Mouse (Mus musculus): ENCODE results near the gene Sh3d21. TPM values are rescaled to one million over a fixed set of nuclear protein-coding genes. Genes with fewer than 3 reads are reported as not detected.

The Sh3d21 gene
- polyA plus RNA-seq, 1 experiment from 2014 or later: 1.5 TPM

- Histone ChIP-seq H3K4me2 (ENCODE audit: low read length) (peak overlapping the region; percentile 66), H3K4me1 (ENCODE audit: control insufficient read depth, insufficient read depth, low read depth, low read length) (peaks cover 27% of the 10 kb centered on the region), H3K9ac (ENCODE audit: low read depth, low read length) (no peak overlapping the region), H3K9me3 (ENCODE audit: control insufficient read depth, low read length) (no peaks in the 10 kb centered on the region), H3K4me3 (ENCODE audit: low read length) (peak overlapping the region; percentile 61), H3K27me3 (replicated peaks; ENCODE audit: control insufficient read depth, insufficient read depth, low read length) (no peaks in the 10 kb centered on the region), H3K27ac (ENCODE audit: low read depth, low read length) (no peak overlapping the region), H3K36me3 (ENCODE audit: control insufficient read depth, insufficient read depth, low read length) (no peaks in the 10 kb centered on the region)
- WGBS: 70% methylated on average over 2 of the region's 2 CpGs
- ATAC-seq: no peak
Measured at GRCm38 (mm10) chr4:126200656-126201055, 37.4 kb upstream of the Sh3d21 start.

GRCm38 (mm10) chr4:126200036-126200435, 36.7 kb upstream of the Sh3d21 start:
- H3K9me3 ChIP-seq (ENCODE audit: control insufficient read depth, low read length): no peaks in the 10 kb centered on the region
- 37% methylated on average over 1 of the region's 1 CpGs for WGBS
- H3K4me3 ChIP-seq (ENCODE audit: low read length): no peak overlapping the region
- no peaks in the 10 kb centered on the region for H3K27me3 ChIP-seq (replicated peaks; ENCODE audit: control insufficient read depth, insufficient read depth, low read length)
- H3K27ac ChIP-seq (ENCODE audit: low read depth, low read length): no peak overlapping the region
- H3K4me1 ChIP-seq (ENCODE audit: control insufficient read depth, insufficient read depth, low read depth, low read length): peaks cover 27% of the 10 kb centered on the region
- no peak overlapping the region for H3K9ac ChIP-seq (ENCODE audit: low read depth, low read length)
- H3K36me3 ChIP-seq (ENCODE audit: control insufficient read depth, insufficient read depth, low read length): no peaks in the 10 kb centered on the region
- H3K4me2 ChIP-seq (ENCODE audit: low read length): peak overlapping the region; percentile 66
- ATAC-seq: no peak

GRCm38 (mm10) chr4:126199556-126199955, 36.3 kb upstream of the Sh3d21 start:
- Histone ChIP-seq H3K9ac (ENCODE audit: low read depth, low read length) (no peak overlapping the region), H3K27me3 (replicated peaks; ENCODE audit: control insufficient read depth, insufficient read depth, low read length) (no peaks in the 10 kb centered on the region), H3K9me3 (ENCODE audit: control insufficient read depth, low read length) (no peaks in the 10 kb centered on the region), H3K36me3 (ENCODE audit: control insufficient read depth, insufficient read depth, low read length) (no peaks in the 10 kb centered on the region), H3K4me3 (ENCODE audit: low read length) (no peak overlapping the region), H3K27ac (ENCODE audit: low read depth, low read length) (no peak overlapping the region), H3K4me1 (ENCODE audit: control insufficient read depth, insufficient read depth, low read depth, low read length) (peaks cover 27% of the 10 kb centered on the region), H3K4me2 (ENCODE audit: low read length) (peak overlapping the region; percentile 15; the same call in 1 of the 2 replicates)
- no peak for ATAC-seq
- 76% methylated on average over 6 of the region's 6 CpGs for WGBS

- WGBS: 63% methylated on average over 3 of the region's 3 CpGs
- Histone ChIP-seq H3K36me3 (ENCODE audit: control insufficient read depth, insufficient read depth, low read length) (peaks cover 7% of the 10 kb centered on the region; the same call in 1 of the 2 replicates), H3K9ac (ENCODE audit: low read depth, low read length) (no peak overlapping the region), H3K9me3 (ENCODE audit: control insufficient read depth, low read length) (no peaks in the 10 kb centered on the region), H3K4me3 (ENCODE audit: low read length) (no peak overlapping the region), H3K4me1 (ENCODE audit: control insufficient read depth, insufficient read depth, low read depth, low read length) (peaks cover 27% of the 10 kb centered on the region), H3K27ac (ENCODE audit: low read depth, low read length) (no peak overlapping the region), H3K4me2 (ENCODE audit: low read length) (no peak overlapping the region), H3K27me3 (replicated peaks; ENCODE audit: control insufficient read depth, insufficient read depth, low read length) (no peaks in the 10 kb centered on the region)
- ATAC-seq: no peak
Measured at GRCm38 (mm10) chr4:126197485-126197884, 34.2 kb upstream of the Sh3d21 start.

- Histone ChIP-seq H3K27me3 (replicated peaks; ENCODE audit: control insufficient read depth, insufficient read depth, low read length) (no peaks in the 10 kb centered on the region), H3K4me3 (ENCODE audit: low read length) (no peak overlapping the region), H3K27ac (ENCODE audit: low read depth, low read length) (no peak overlapping the region), H3K4me2 (ENCODE audit: low read length) (no peak overlapping the region), H3K4me1 (ENCODE audit: control insufficient read depth, insufficient read depth, low read depth, low read length) (peaks cover 13% of the 10 kb centered on the region), H3K36me3 (ENCODE audit: control insufficient read depth, insufficient read depth, low read length) (peaks cover 11% of the 10 kb centered on the region; the same call in 1 of the 2 replicates), H3K9me3 (ENCODE audit: control insufficient read depth, low read length) (no peaks in the 10 kb centered on the region), H3K9ac (ENCODE audit: low read depth, low read length) (no peak overlapping the region)
- WGBS: 87% methylated on average over 4 of the region's 4 CpGs
- ATAC-seq: no peak
Measured at GRCm38 (mm10) chr4:126194916-126195315, 31.6 kb upstream of the Sh3d21 start.

- Histone ChIP-seq H3K4me1 (ENCODE audit: control insufficient read depth, insufficient read depth, low read depth, low read length) (peaks cover 6% of the 10 kb centered on the region), H3K4me3 (ENCODE audit: low read length) (no peak overlapping the region), H3K27ac (ENCODE audit: low read depth, low read length) (no peak overlapping the region), H3K9ac (ENCODE audit: low read depth, low read length) (no peak overlapping the region), H3K4me2 (ENCODE audit: low read length) (no peak overlapping the region), H3K27me3 (replicated peaks; ENCODE audit: control insufficient read depth, insufficient read depth, low read length) (no peaks in the 10 kb centered on the region), H3K9me3 (ENCODE audit: control insufficient read depth, low read length) (no peaks in the 10 kb centered on the region), H3K36me3 (ENCODE audit: control insufficient read depth, insufficient read depth, low read length) (peaks cover 11% of the 10 kb centered on the region; the same call in 1 of the 2 replicates)
- ATAC-seq: no peak
Measured at GRCm38 (mm10) chr4:126194216-126194615, 30.9 kb upstream of the Sh3d21 start.

- Histone ChIP-seq H3K4me2 (ENCODE audit: low read length) (no peak overlapping the region), H3K27me3 (replicated peaks; ENCODE audit: control insufficient read depth, insufficient read depth, low read length) (no peaks in the 10 kb centered on the region), H3K4me1 (ENCODE audit: control insufficient read depth, insufficient read depth, low read depth, low read length) (no peaks in the 10 kb centered on the region), H3K9ac (ENCODE audit: low read depth, low read length) (no peak overlapping the region), H3K27ac (ENCODE audit: low read depth, low read length) (no peak overlapping the region), H3K36me3 (ENCODE audit: control insufficient read depth, insufficient read depth, low read length) (peaks cover 11% of the 10 kb centered on the region; the same call in 1 of the 2 replicates), H3K4me3 (ENCODE audit: low read length) (no peak overlapping the region), H3K9me3 (ENCODE audit: control insufficient read depth, low read length) (no peaks in the 10 kb centered on the region)
- no peak for ATAC-seq
- WGBS: 96% methylated on average over 2 of the region's 2 CpGs
Measured at GRCm38 (mm10) chr4:126190636-126191035, 27.3 kb upstream of the Sh3d21 start.

GRCm38 (mm10) chr4:126187096-126187495, 23.8 kb upstream of the Sh3d21 start:
- H3K4me2 ChIP-seq (ENCODE audit: low read length): no peak overlapping the region
- no peak overlapping the region for H3K27ac ChIP-seq (ENCODE audit: low read depth, low read length)
- no peak overlapping the region for H3K9ac ChIP-seq (ENCODE audit: low read depth, low read length)
- WGBS: 98% methylated on average over 3 of the region's 3 CpGs
- no peaks in the 10 kb centered on the region for H3K9me3 ChIP-seq (ENCODE audit: control insufficient read depth, low read length)
- no peak for ATAC-seq
- H3K27me3 ChIP-seq (replicated peaks; ENCODE audit: control insufficient read depth, insufficient read depth, low read length): no peaks in the 10 kb centered on the region
- no peaks in the 10 kb centered on the region for H3K4me1 ChIP-seq (ENCODE audit: control insufficient read depth, insufficient read depth, low read depth, low read length)
- peaks cover 7% of the 10 kb centered on the region; the same call in 1 of the 2 replicates for H3K36me3 ChIP-seq (ENCODE audit: control insufficient read depth, insufficient read depth, low read length)
- H3K4me3 ChIP-seq (ENCODE audit: low read length): no peak overlapping the region

GRCm38 (mm10) chr4:126183034-126183433, 19.7 kb upstream of the Sh3d21 start:
- no peaks in the 10 kb centered on the region for H3K9me3 ChIP-seq (ENCODE audit: control insufficient read depth, low read length)
- no peak overlapping the region for H3K4me2 ChIP-seq (ENCODE audit: low read length)
- 0 out of 2 replicates have a peak, but pooled peaks cover 3% of the 10 kb centered on the region for H3K36me3 ChIP-seq (ENCODE audit: control insufficient read depth, insufficient read depth, low read length)
- ATAC-seq: no peak
- H3K27ac ChIP-seq (ENCODE audit: low read depth, low read length): no peak overlapping the region
- WGBS: 94% methylated on average over 5 of the region's 5 CpGs
- H3K9ac ChIP-seq (ENCODE audit: low read depth, low read length): no peak overlapping the region
- H3K4me1 ChIP-seq (ENCODE audit: control insufficient read depth, insufficient read depth, low read depth, low read length): peaks cover 2% of the 10 kb centered on the region; the same call in 1 of the 2 replicates
- no peak overlapping the region for H3K4me3 ChIP-seq (ENCODE audit: low read length)
- H3K27me3 ChIP-seq (replicated peaks; ENCODE audit: control insufficient read depth, insufficient read depth, low read length): no peaks in the 10 kb centered on the region

Measured in hindbrain, embryonic 16.5 days (tissue).